Mouse (Mus musculus) CH12.LX (cell line): ENCODE data around the gene Zbtb26. TPM values are rescaled to one million over a fixed set of nuclear protein-coding genes. Genes with fewer than 3 reads are reported as not detected.

ENCODE experiments used
- DNase-seq: peaks from one replicate; pipeline ENCODE4 v3.0.0-alpha.2; 2013; ENCODE audit errors: extremely low read depth
- H3K27ac ChIP-seq: 2 replicates; pipeline ENCODE4 v1.5.1; 2012; ENCODE audit warnings: low read depth, mild to moderate bottlenecking, control low read depth, moderate library complexity; ENCODE audit not compliant: insufficient read depth
- H3K27me3 ChIP-seq: replicated peaks from 2 replicates; pipeline ENCODE3; 2012; ENCODE audit warnings: inconsistent platforms
- H3K36me3 ChIP-seq, 2 experiments: replicated peaks in 1 of 2; 2 replicates each; pipeline versions ENCODE3 to v1.6.1; 2012; ENCODE audit warnings: inconsistent platforms in 1 of 2, low read length in 1 of 2, mild to moderate bottlenecking in 1 of 2, mixed read lengths in 1 of 2, moderate library complexity in 1 of 2; ENCODE audit not compliant: control insufficient read depth in 1 of 2, insufficient read depth in 1 of 2
- H3K4me1 ChIP-seq, 2 experiments: 2 replicates each; pipeline ENCODE4 v1.6.1; 2012; ENCODE audit warnings: inconsistent platforms in 1 of 2, moderate library complexity in 1 of 2; ENCODE audit not compliant: insufficient read depth in 2 of 2, control insufficient read depth in 1 of 2
- H3K4me2 ChIP-seq: 2 replicates; pipeline ENCODE4 v1.6.1; 2012; ENCODE audit warnings: low read depth, mild to moderate bottlenecking, control low read depth; ENCODE audit not compliant: poor library complexity, insufficient read depth, severe bottlenecking
- H3K4me3 ChIP-seq, 3 experiments: fragments of 150-350 bp in 1 of 3; sonication (generic) in 1 of 3; replicated peaks in 1 of 3; 2 replicates each; pipeline versions ENCODE3 to v1.5.1; 2011 to 2012; ENCODE audit warnings: low read depth in 2 of 3, low read length in 2 of 3, mild to moderate bottlenecking in 2 of 3, moderate library complexity in 2 of 3, control low read depth in 1 of 3, improper control_type of control experiment in 1 of 3, inconsistent platforms in 1 of 3, mixed read lengths in 1 of 3; ENCODE audit not compliant: poor library complexity in 1 of 3
- H3K79me2 ChIP-seq: replicated peaks from 2 replicates; pipeline ENCODE4 v1.6.1; 2012; ENCODE audit warnings: mild to moderate bottlenecking, moderate library complexity; ENCODE audit not compliant: control insufficient read depth, poor library complexity, insufficient read depth, severe bottlenecking; ENCODE audit errors: extremely low read depth
- H3K9ac ChIP-seq: 2 replicates; pipeline ENCODE4 v1.6.1; 2012; ENCODE audit warnings: low read depth, mild to moderate bottlenecking, control low read depth, moderate library complexity; ENCODE audit not compliant: insufficient read depth
- H3K9me3 ChIP-seq: replicated peaks from 2 replicates; pipeline ENCODE3; 2012; ENCODE audit warnings: low read length, inconsistent platforms, mixed read lengths
- BHLHE40 ChIP-seq: IDR thresholded peaks from 2 replicates; pipeline ENCODE4 v1.6.1; 2011; ENCODE audit warnings: mild to moderate bottlenecking, low read depth, low read length, improper control_type of control experiment
- CHD1 ChIP-seq: IDR thresholded peaks from 2 replicates; pipeline ENCODE4 v1.6.1; 2012; ENCODE audit warnings: low read depth, low read length, improper control_type of control experiment, inconsistent platforms
- CHD2 ChIP-seq: IDR thresholded peaks from 2 replicates; pipeline ENCODE4 v1.6.1; 2011; ENCODE audit warnings: low read length, improper control_type of control experiment
- CTCF ChIP-seq, 2 experiments: IDR thresholded peaks in 1 of 2; conservative IDR thresholded peaks in 1 of 2; 2 replicates each; pipeline ENCODE4 v1.5.1; 2011 to 2012; ENCODE audit warnings: low read depth in 2 of 2, low read length in 2 of 2, improper control_type of control experiment in 1 of 2, inconsistent platforms in 1 of 2, mild to moderate bottlenecking in 1 of 2, moderate library complexity in 1 of 2
- E2F4 ChIP-seq: IDR thresholded peaks from 2 replicates; pipeline ENCODE4 v1.6.1; 2011; ENCODE audit warnings: low read depth, low read length, improper control_type of control experiment; ENCODE audit not compliant: insufficient replicate concordance
- EP300 ChIP-seq: IDR thresholded peaks from 2 replicates; pipeline ENCODE4 v1.6.1; 2011; ENCODE audit warnings: low read length, improper control_type of control experiment
- ETS1 ChIP-seq: conservative IDR thresholded peaks from 2 replicates; pipeline ENCODE4 v1.6.1; 2012; ENCODE audit warnings: low read depth, mild to moderate bottlenecking, inconsistent platforms, low read length, improper control_type of control experiment, moderate library complexity
- GABPA ChIP-seq: IDR thresholded peaks from 2 replicates; pipeline ENCODE4 v1.6.1; 2012; ENCODE audit warnings: low read depth, low read length, improper control_type of control experiment, inconsistent platforms; ENCODE audit not compliant: insufficient replicate concordance
- HCFC1 ChIP-seq: IDR thresholded peaks from 2 replicates; pipeline ENCODE4 v1.6.1; 2012; ENCODE audit warnings: low read depth, mild to moderate bottlenecking, inconsistent platforms, low read length, improper control_type of control experiment
- IRF4 ChIP-seq: IDR thresholded peaks from 2 replicates; pipeline ENCODE4 v1.6.1; 2014; ENCODE audit warnings: low read depth, mild to moderate bottlenecking, inconsistent platforms, low read length, improper control_type of control experiment
- JUN ChIP-seq: IDR thresholded peaks from 2 replicates; pipeline ENCODE4 v1.6.1; 2011; ENCODE audit warnings: low read depth, mild to moderate bottlenecking, low read length, improper control_type of control experiment, moderate library complexity; ENCODE audit not compliant: insufficient read depth
- JUND ChIP-seq: conservative IDR thresholded peaks from 2 replicates; pipeline ENCODE4 v1.6.1; 2011; ENCODE audit warnings: low read depth, low read length, improper control_type of control experiment
- KAT2A ChIP-seq: IDR thresholded peaks from 2 replicates; pipeline ENCODE4 v1.6.1; 2012; ENCODE audit warnings: low read length, improper control_type of control experiment, inconsistent platforms; ENCODE audit not compliant: insufficient replicate concordance
- MAFK ChIP-seq: IDR thresholded peaks from 2 replicates; pipeline ENCODE4 v1.6.1; 2011; ENCODE audit warnings: low read length, improper control_type of control experiment; ENCODE audit not compliant: insufficient replicate concordance
- MAX ChIP-seq: IDR thresholded peaks from 2 replicates; pipeline ENCODE4 v1.6.1; 2011; ENCODE audit warnings: low read length, improper control_type of control experiment
- MAZ ChIP-seq: IDR thresholded peaks from 2 replicates; pipeline ENCODE4 v1.6.1; 2012; ENCODE audit warnings: low read depth, mild to moderate bottlenecking, inconsistent platforms, low read length, improper control_type of control experiment, moderate library complexity
- MEF2A ChIP-seq: IDR thresholded peaks from 2 replicates; pipeline ENCODE4 v1.6.1; 2014; ENCODE audit warnings: low read depth, mild to moderate bottlenecking, inconsistent platforms, low read length, improper control_type of control experiment, borderline replicate concordance
- MXI1 ChIP-seq: IDR thresholded peaks from 2 replicates; pipeline ENCODE4 v1.6.1; 2011; ENCODE audit warnings: mild to moderate bottlenecking, low read depth, low read length, improper control_type of control experiment
- MYC ChIP-seq: IDR thresholded peaks from 2 replicates; pipeline ENCODE4 v1.6.1; 2011; ENCODE audit warnings: low read depth, mild to moderate bottlenecking, improper control_type of control experiment, low read length
- NELFE ChIP-seq: IDR thresholded peaks from 2 replicates; pipeline ENCODE4 v1.6.1; 2011; ENCODE audit warnings: low read depth, low read length, improper control_type of control experiment
- NRF1 ChIP-seq: IDR thresholded peaks from 2 replicates; pipeline ENCODE4 v1.6.1; 2014; ENCODE audit warnings: low read depth, mild to moderate bottlenecking, inconsistent platforms, low read length, improper control_type of control experiment, moderate library complexity
- PAX5 ChIP-seq: IDR thresholded peaks from 2 replicates; pipeline ENCODE4 v1.6.1; 2012; ENCODE audit warnings: low read length, inconsistent platforms, mixed read lengths
- POLR2A ChIP-seq: IDR thresholded peaks from 2 replicates; pipeline ENCODE4 v1.6.1; 2011; ENCODE audit warnings: low read depth, mild to moderate bottlenecking, improper control_type of control experiment, low read length
- POLR2AphosphoS2 ChIP-seq: IDR thresholded peaks from 2 replicates; pipeline ENCODE4 v1.6.1; 2011; ENCODE audit warnings: low read depth, low read length, improper control_type of control experiment
- RAD21 ChIP-seq: IDR thresholded peaks from 2 replicates; pipeline ENCODE4 v1.6.1; 2011; ENCODE audit warnings: low read depth, mild to moderate bottlenecking, low read length, improper control_type of control experiment, moderate library complexity
- RCOR1 ChIP-seq: conservative IDR thresholded peaks from 2 replicates; pipeline ENCODE4 v1.6.1; 2012; ENCODE audit warnings: low read depth, mild to moderate bottlenecking, inconsistent platforms, low read length, improper control_type of control experiment
- SIN3A ChIP-seq: IDR thresholded peaks from 2 replicates; pipeline ENCODE4 v1.6.1; 2012; ENCODE audit warnings: low read length, improper control_type of control experiment, inconsistent platforms
- SMC3 ChIP-seq: IDR thresholded peaks from 2 replicates; pipeline ENCODE4 v1.6.1; 2011; ENCODE audit warnings: low read depth, low read length, improper control_type of control experiment
- TBP ChIP-seq: conservative IDR thresholded peaks from 2 replicates; pipeline ENCODE4 v1.6.1; 2011; ENCODE audit warnings: low read depth, low read length, improper control_type of control experiment
- TCF12 ChIP-seq: IDR thresholded peaks from 2 replicates; pipeline ENCODE4 v1.6.1; 2014; ENCODE audit warnings: low read depth, mild to moderate bottlenecking, inconsistent platforms, low read length, improper control_type of control experiment
- UBTF ChIP-seq: IDR thresholded peaks from 2 replicates; pipeline ENCODE4 v1.6.1; 2012; ENCODE audit warnings: low read depth, mild to moderate bottlenecking, inconsistent platforms, low read length, improper control_type of control experiment, moderate library complexity
- USF1 ChIP-seq: IDR thresholded peaks from 2 replicates; pipeline ENCODE4 v1.6.1; 2014; ENCODE audit warnings: low read depth, mild to moderate bottlenecking, inconsistent platforms, low read length, improper control_type of control experiment
- USF2 ChIP-seq: conservative IDR thresholded peaks from 2 replicates; pipeline ENCODE4 v1.6.1; 2011; ENCODE audit warnings: low read depth, low read length, improper control_type of control experiment
- ZC3H11A ChIP-seq: IDR thresholded peaks from 2 replicates; pipeline ENCODE4 v1.6.1; 2012; ENCODE audit warnings: low read depth, mild to moderate bottlenecking, inconsistent platforms, low read length, improper control_type of control experiment
- ZKSCAN1 ChIP-seq: IDR thresholded peaks from 2 replicates; pipeline ENCODE4 v1.6.1; 2012; ENCODE audit warnings: low read depth, inconsistent platforms, low read length, improper control_type of control experiment, borderline replicate concordance
- ZMIZ1 ChIP-seq: IDR thresholded peaks from 2 replicates; pipeline ENCODE4 v1.6.1; 2012; ENCODE audit warnings: low read depth, mild to moderate bottlenecking, inconsistent platforms, low read length, improper control_type of control experiment
- ZNF384 ChIP-seq: IDR thresholded peaks from 2 replicates; pipeline ENCODE4 v1.6.1; 2012; ENCODE audit warnings: low read depth, low read length, improper control_type of control experiment, inconsistent platforms
- dilution Hi-C: fragments of 300-500 bp; cut with MboI; formaldehyde crosslinking; loops from 2 replicates; pipeline ENCODE4 v1.14.3; 2020; ENCODE audit warnings: low sequenced_read_pairs; ENCODE audit not compliant: extremely low pct_unique_long_range_greater_than_20kb, extremely low pct_ligation_motif_present
- in situ Hi-C: fragments of 300-500 bp; cut with MboI; formaldehyde crosslinking; loops from 3 replicates; pipeline ENCODE4 v1.14.3; 2019; ENCODE audit warnings: low sequenced_read_pairs, low pct_ligation_motif_present, low pct_unique_long_range_greater_than_20kb, mixed read lengths
- polyA plus RNA-seq: library from polyadenylated mRNA; unstranded; fragments of >175 nt; gene quantifications from 2 replicates; pipeline ENCODE4 v1.2.1, GENCODE M21; 2012; ENCODE audit warnings: low read depth; ENCODE audit not compliant: insufficient read length
- total RNA-seq, 2 experiments: library from RNA; depleted of rRNA; stranded (reverse); fragments of 300-350 nt in 1 of 2; fragments of >200 nt in 1 of 2; gene quantifications; 2 replicates each; pipeline ENCODE4 v1.2.3; 2012 to 2014

Zbtb26 gene
- total RNA-seq (2012; rRNA removed), result 7.4 and 7.5 TPM in 2 replicates
- 6.3 and 6.8 TPM in 2 replicates for total RNA-seq (2014; rRNA removed)
- polyA plus RNA-seq, result 3.9 and 4.1 TPM in 2 replicates

- dilution Hi-C loops, result no loop called here
- peak within 1 kb of the TSS; percentile 91 for H3K9ac ChIP-seq
- TF ChIP-seq MAZ (peak; percentile 81; the same call in 1 of the 2 replicates), HCFC1 (peak; percentile 93), ZC3H11A (no peak), NELFE (peak; percentile 75), MXI1 (peak; percentile 55), ZMIZ1 (peak; percentile 67; the same call in 1 of the 2 replicates), NRF1 (0 out of 2 replicates have a peak, but pooled peaks have one; percentile 25), CHD1 (no peak; the same call in 1 of the 2 replicates), BHLHE40 (peak; percentile 14; the same call in 1 of the 2 replicates), ETS1 (peak; percentile 50), GABPA (peak; percentile 24; the same call in 1 of the 2 replicates), CTCF (conservative IDR thresholded peaks at IDR 0.05 in 1 of 2, IDR thresholded peaks at IDR 0.05 in 1 of 2; ENCODE audit: low read depth in 2 of 2, low read length in 2 of 2) (no peak), SIN3A (peak; percentile 96), JUND (no peak), KAT2A (peak; percentile 94; the same call in 1 of the 2 replicates), TCF12 (peak; percentile 96), UBTF (peak; percentile 99), E2F4 (no peak), MEF2A (peak; percentile 65), USF1 (peak; percentile 76), MAX (peak; percentile 35), PAX5 (no peak), USF2 (no peak), RCOR1 (peak; percentile 45; the same call in 1 of the 2 replicates), SMC3 (no peak), MAFK (0 out of 2 replicates have a peak, but pooled peaks have one; percentile 3), POLR2AphosphoS2 (no peak; the same call in 1 of the 2 replicates), CHD2 (peak; percentile 97), TBP (0 out of 2 replicates have a peak, but pooled peaks have one; percentile 60), ZKSCAN1 (no peak), EP300 (no peak), MYC (no peak), IRF4 (peak; percentile 73), POLR2A (peak; percentile 83), ZNF384 (no peak), JUN (no peak), RAD21 (no peak)
Observed at GRCm38 (mm10) chr2:37442611-37443591, at the start of gene Zbtb26, which contains the start of the genes Zbtb6 and Rabgap1. Gene Zbtb26, minus strand, starts transcription at chr2:37443135. Gene Zbtb6, minus strand, starts transcription at chr2:37443171. Gene Rabgap1, plus strand, starts transcription at chr2:37443279.

More at GRCm38 (mm10) chr2:37442611-37443591, at the start of gene Zbtb26, which contains the start of the genes Zbtb6 and Rabgap1:
- Histone ChIP-seq H3K4me1 (peaks cover 2 to 32% of the 10 kb centered on the region in 2 experiments), H3K4me2 (peak within 1 kb of the TSS; percentile 67; the same call in 1 of the 2 replicates), H3K27ac (peak within 1 kb of the TSS; percentile 96), H3K4me3 (peak within 1 kb of the TSS; percentile 91 to 99 (median 99)), H3K36me3 (peaks cover 0 to 25% of the 10 kb centered on the region in 2 experiments), H3K9me3 (no peaks in the 10 kb centered on the region), H3K27me3 (no peaks in the 10 kb centered on the region), H3K79me2 (peaks cover 59% of the 10 kb centered on the region)
- DNase-seq, result peak; percentile 97
- in situ Hi-C loops, result no loop called here
